Mouse (Mus musculus) hindbrain, embryonic 10.5 days (tissue): ENCODE data around the gene Ppp1r16b. TPM values are rescaled to one million over a fixed set of nuclear protein-coding genes. Genes with fewer than 3 reads are reported as not detected.

Source experiments
- DNase-seq: peaks from one replicate; pipeline ENCODE4 v3.0.0-alpha.2; 2017; ENCODE audit warnings: low spot score
- H3K27ac ChIP-seq: fragments of 300-500 bp; sonication (generic); 2 replicates; pipeline ENCODE4 v1.5.1; 2016; ENCODE audit warnings: mild to moderate bottlenecking, moderate library complexity
- H3K27me3 ChIP-seq: fragments of 300-500 bp; sonication (generic); 2 replicates; pipeline ENCODE4 v1.6.1; 2016; ENCODE audit warnings: mild to moderate bottlenecking; ENCODE audit not compliant: poor library complexity, insufficient read depth, severe bottlenecking
- H3K36me3 ChIP-seq: fragments of 300-500 bp; sonication (generic); 2 replicates; pipeline ENCODE4 v1.6.1; 2016; ENCODE audit warnings: mild to moderate bottlenecking, moderate library complexity
- H3K4me1 ChIP-seq: fragments of 300-500 bp; sonication (generic); replicated peaks from 2 replicates; pipeline ENCODE4 v1.6.1; 2016; ENCODE audit warnings: mild to moderate bottlenecking
- H3K4me3 ChIP-seq: fragments of 300-500 bp; sonication (generic); 2 replicates; pipeline ENCODE4 v1.5.1; 2016; ENCODE audit warnings: mild to moderate bottlenecking, moderate library complexity
- H3K9me3 ChIP-seq: fragments of 300-500 bp; sonication (generic); 2 replicates; pipeline ENCODE4 v1.6.1; 2016; ENCODE audit warnings: mild to moderate bottlenecking, moderate library complexity
- WGBS: fragments of 180-500 bp; shearing (Covaris S2); methylation state at CpG from one replicate; pipeline ENCODE4 v1.1.7; 2016; 5-methylcytosine and 5-hydroxymethylcytosine counted together
- microRNA counts: library from miRNA; unstranded; fragments of <30 nt; microRNA quantifications from one replicate; lab custom pipeline; 2017
- polyA plus RNA-seq: library from polyadenylated mRNA; unstranded; fragments of >200 nt; fragmentation: Nextera tagmentation; extraction: Ambion mirVana; gene quantifications from 2 replicates; pipeline ENCODE4 v1.2.1, GENCODE M21; 2016

Ppp1r16b gene
- polyA plus RNA-seq, 1 experiment from 2014 or later = 3.0 TPM

DNA sequence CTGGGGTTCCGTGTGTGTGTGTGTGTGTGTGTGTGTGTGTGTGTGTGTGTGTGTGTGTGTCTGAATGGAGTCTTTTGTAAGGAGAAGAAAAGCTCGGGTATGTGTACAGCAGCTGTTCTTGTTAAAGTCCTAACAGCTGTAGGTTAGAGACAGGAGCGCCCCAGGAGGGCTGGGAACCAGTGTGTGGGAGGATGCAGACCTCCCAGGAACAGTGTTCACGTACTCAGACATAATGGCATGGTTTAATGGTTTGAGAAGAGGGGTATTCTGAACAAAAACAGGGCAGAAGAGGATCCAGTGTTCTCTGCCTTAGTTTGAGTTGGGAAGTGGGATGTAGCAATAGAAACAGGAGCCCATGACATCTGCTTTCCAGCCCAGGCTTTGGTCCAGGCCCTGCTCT is 134.1 kb downstream of the Ppp1r16b start:
- 45% methylated on average over 4 of the region's 4 CpGs for WGBS
- DNase-seq = peak; percentile 11
- no peak overlapping the region for H3K4me3 ChIP-seq
- H3K9me3 ChIP-seq = no peaks in the 10 kb centered on the region
- H3K27me3 ChIP-seq = no peaks in the 10 kb centered on the region
- H3K4me1 ChIP-seq = peaks cover 21% of the 10 kb centered on the region
- H3K27ac ChIP-seq = no peak overlapping the region; the same call in 1 of the 2 replicates
- peaks cover 48% of the 10 kb centered on the region for H3K36me3 ChIP-seq

DNA sequence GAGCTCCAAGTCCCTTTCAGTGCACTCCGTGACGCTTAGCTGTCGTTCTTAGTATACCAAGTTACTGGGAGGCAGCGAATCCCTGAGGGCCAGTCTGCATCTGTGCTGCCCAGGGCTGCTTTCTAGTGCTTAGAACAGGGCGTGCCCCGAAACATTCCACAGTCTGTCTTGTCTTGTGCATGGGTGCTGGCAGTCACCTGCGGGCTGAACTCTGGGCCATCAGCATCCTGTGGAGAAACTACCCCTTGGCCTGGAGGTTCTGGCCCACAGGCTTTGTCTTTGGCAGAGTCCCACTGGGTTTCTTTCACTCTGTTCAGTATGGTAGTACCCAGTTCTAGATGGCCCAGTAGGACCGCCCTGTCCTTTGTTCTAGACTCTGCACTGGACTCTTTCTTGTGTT is 135.6 kb downstream of the Ppp1r16b start:
- H3K27me3 ChIP-seq = no peaks in the 10 kb centered on the region
- no peak for DNase-seq
- 91% methylated on average over 8 of the region's 8 CpGs for WGBS
- H3K4me3 ChIP-seq = no peak overlapping the region
- H3K9me3 ChIP-seq = no peaks in the 10 kb centered on the region
- no peak overlapping the region for H3K27ac ChIP-seq
- H3K36me3 ChIP-seq = peaks cover 61% of the 10 kb centered on the region
- H3K4me1 ChIP-seq = peaks cover 12% of the 10 kb centered on the region; the same call in 1 of the 2 replicates

DNA sequence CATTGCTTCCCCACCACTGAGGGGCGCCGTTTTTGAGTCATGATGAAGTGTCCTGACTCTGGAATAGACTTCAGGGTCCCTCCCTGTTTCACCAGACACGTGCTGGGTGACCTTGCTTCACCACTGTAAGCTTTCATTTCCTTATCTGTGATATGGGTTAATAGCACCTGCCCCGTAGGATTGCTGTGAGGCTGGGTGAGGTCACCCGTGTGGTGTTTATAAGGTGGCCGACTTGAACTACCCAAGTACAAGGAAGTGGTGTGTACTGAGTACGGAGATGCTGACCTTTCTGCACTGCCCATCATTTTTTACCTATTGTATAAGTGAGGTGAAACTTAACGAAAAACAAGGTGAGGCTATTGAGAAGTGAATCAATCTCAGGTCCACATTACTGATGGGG is 138.4 kb downstream of the Ppp1r16b start:
- Histone ChIP-seq H3K4me1 (peaks cover 8% of the 10 kb centered on the region; the same call in 1 of the 2 replicates), H3K9me3 (no peaks in the 10 kb centered on the region), H3K27ac (no peak overlapping the region), H3K4me3 (no peak overlapping the region), H3K36me3 (peaks cover 80% of the 10 kb centered on the region), H3K27me3 (no peaks in the 10 kb centered on the region)
- 92% methylated on average over 8 of the region's 8 CpGs for WGBS
- DNase-seq = no peak

DNA sequence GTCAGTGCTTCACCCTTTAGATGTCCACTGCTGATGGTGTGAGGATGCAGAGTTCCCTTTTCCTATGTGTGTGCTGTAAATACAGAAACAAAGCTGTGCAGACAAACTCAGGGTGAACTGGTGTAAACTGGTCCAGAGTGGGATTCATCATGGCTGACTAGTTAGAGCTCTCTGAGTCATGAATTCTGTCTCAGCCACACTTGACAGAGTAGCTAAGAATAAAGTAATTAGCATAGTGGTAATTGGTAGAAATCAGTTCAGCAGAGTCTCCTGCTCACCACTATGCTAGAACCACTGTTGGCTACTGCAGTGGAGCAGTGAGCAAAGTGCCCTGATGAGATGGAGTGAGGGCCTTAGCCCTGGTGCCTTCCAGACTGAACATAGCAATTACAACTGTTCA is 150.5 kb downstream of the Ppp1r16b start:
- no peaks in the 10 kb centered on the region for H3K27me3 ChIP-seq
- H3K4me1 ChIP-seq = no peaks in the 10 kb centered on the region
- H3K27ac ChIP-seq = no peak overlapping the region
- no peaks in the 10 kb centered on the region for H3K9me3 ChIP-seq
- no peak overlapping the region for H3K4me3 ChIP-seq
- peaks cover 60% of the 10 kb centered on the region for H3K36me3 ChIP-seq
- DNase-seq = no peak

MicroRNAs within 50 kb of the gene (microRNA counts, 519-probe panel; counts per million panel counts)
- 1,255 counts per million, percentile 77 among the panel's probes with 10 or more counts for microRNA mmu-miR-3474 (lab: Ali Mortazavi, UCI)

Other genes starting within 250 kb of the Ppp1r16b start
- not detected in 2 replicates for gene Adig, start 162.8 kb upstream of the Ppp1r16b start, polyA plus RNA-seq
- 0.27 TPM in 1 of 2 replicates, not detected in the other for gene Arhgap40, start 152.6 kb upstream of the Ppp1r16b start, polyA plus RNA-seq
- 0.35 and 1.4 TPM in 2 replicates for gene Slc32a1, start 54.6 kb upstream of the Ppp1r16b start, polyA plus RNA-seq
- gene Actr5, start 40.5 kb upstream of the Ppp1r16b start, polyA plus RNA-seq = 14.7 and 16.4 TPM in 2 replicates
- 46.8 and 48.8 TPM in 2 replicates for gene Fam83d, start 102.7 kb downstream of the Ppp1r16b start, polyA plus RNA-seq
- gene Dhx35, start 129.4 kb downstream of the Ppp1r16b start, polyA plus RNA-seq = 16.4 and 17.9 TPM in 2 replicates